In the genomic region with DNA sequence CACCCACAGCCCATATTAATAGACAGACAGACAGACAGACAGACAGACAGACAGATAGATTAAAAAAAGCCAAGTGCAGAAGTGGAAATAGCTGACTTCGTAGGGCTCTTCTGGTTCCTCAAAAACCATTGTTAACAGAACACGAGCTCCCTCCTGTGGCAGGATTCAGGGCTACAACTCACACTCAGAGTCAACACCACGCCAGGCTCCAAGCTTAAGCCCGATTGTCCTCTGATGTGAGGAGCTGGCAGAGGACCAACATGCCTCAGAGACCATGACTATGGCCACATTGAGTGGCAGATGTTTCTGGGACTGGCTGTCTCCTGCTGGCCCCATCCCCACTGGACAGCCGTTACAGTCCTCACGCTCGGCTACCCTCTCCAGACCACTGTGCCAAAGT, we compare ENCODE assay signal across 9 mouse cellular contexts. TPM values are rescaled to one million over a fixed set of nuclear protein-coding genes. Genes with fewer than 3 reads are reported as not detected.
DNase-seq lines count a peak whose midpoint lies in the region; ATAC-seq and TF ChIP-seq lines count a peak whose summit lies in the region.
"Had no signal": no experiment of that assay in that cellular context is flagged by ENCODE, and none has a peak within 500 bp of the region (broad histone marks: within the 10 kb centered on the region; RNA-seq: fewer than 3 reads in every experiment).

No protein-coding gene starts in this region.

- H3K4me1 ChIP-seq in liver, adult 2 months (ENCODE audit: control insufficient read depth, insufficient read depth, low read length) = peaks cover 2% of the 10 kb centered on the region; the same call in 1 of the 2 replicates
- no peaks in the 10 kb centered on the region for H3K4me1 ChIP-seq in liver, embryonic 11.5 days (replicated peaks; ENCODE audit: control insufficient read depth, insufficient read depth, low read length)
- H3K4me1 ChIP-seq in neural tube, embryonic 11.5 days (ENCODE audit: control insufficient read depth, insufficient read depth, low read length) = no peaks in the 10 kb centered on the region

- no peaks in the 10 kb centered on the region for H3K9me3 ChIP-seq in liver, embryonic 11.5 days (ENCODE audit: control insufficient read depth, low read length)
- H3K9me3 ChIP-seq in neural tube, embryonic 11.5 days (ENCODE audit: control insufficient read depth, low read length) = no peaks in the 10 kb centered on the region
- H3K9me3 ChIP-seq: neural tube, embryonic 13.5 days had no signal

- H3K27ac ChIP-seq in liver, adult 2 months (replicated peaks; ENCODE audit: insufficient read depth, low read depth, low read length) = no peak overlapping the region
- no peak overlapping the region for H3K27ac ChIP-seq in liver, embryonic 11.5 days (ENCODE audit: low read depth, low read length)
- no peak overlapping the region for H3K27ac ChIP-seq in neural tube, embryonic 11.5 days (ENCODE audit: low read depth, low read length)
- H3K27ac ChIP-seq: neural tube, embryonic 13.5 days had no signal

- H3K36me3 ChIP-seq in liver, adult 2 months (ENCODE audit: control insufficient read depth, insufficient read depth, low read length) = no peaks in the 10 kb centered on the region
- H3K36me3 ChIP-seq in liver, embryonic 11.5 days (ENCODE audit: control insufficient read depth, insufficient read depth, low read length) = no peaks in the 10 kb centered on the region
- H3K36me3 ChIP-seq in neural tube, embryonic 11.5 days (ENCODE audit: control insufficient read depth, insufficient read depth, low read length) = no peaks in the 10 kb centered on the region

- no peak overlapping the region for H3K4me3 ChIP-seq in liver, adult 2 months (ENCODE audit: insufficient read depth, low read depth, low read length)
- no peak overlapping the region for H3K4me3 ChIP-seq in liver, embryonic 11.5 days (ENCODE audit: low read depth, low read length)
- H3K4me3 ChIP-seq in neural tube, embryonic 11.5 days (ENCODE audit: low read depth, low read length) = no peak overlapping the region
- H3K4me3 ChIP-seq: neural tube, embryonic 13.5 days had no signal

- no peak for ATAC-seq in liver, embryonic 11.5 days (replicated peaks; ENCODE audit: low FRiP score)
- peak; percentile 64 for ATAC-seq in granulocyte monocyte progenitor cell, adult 5-6 weeks (replicated peaks; ENCODE audit: poor library complexity, severe bottlenecking)
- no peak for ATAC-seq in neural tube, embryonic 11.5 days (ENCODE audit: insufficient read depth, low FRiP score, low TSS enrichment)
- ATAC-seq in activated CD4-positive, CD25-positive, alpha-beta regulatory T cell, adult 4 months = no peak

- peaks cover 7% of the 10 kb centered on the region; the same call in 1 of the 2 replicates for H3K27me3 ChIP-seq in liver, adult 2 months (ENCODE audit: control insufficient read depth, insufficient read depth, low read length)
- H3K27me3 ChIP-seq in liver, embryonic 11.5 days (replicated peaks; ENCODE audit: control insufficient read depth, insufficient read depth, low read length) = peaks cover 44% of the 10 kb centered on the region
- H3K27me3 ChIP-seq in neural tube, embryonic 11.5 days (ENCODE audit: control insufficient read depth, insufficient read depth, low read length) = peaks cover 25% of the 10 kb centered on the region

- no peaks in the 10 kb centered on the region for H3K79me2 ChIP-seq in liver, adult 2 months (ENCODE audit: control insufficient read depth, insufficient read depth, low read length)

- H3K4me2 ChIP-seq in liver, embryonic 11.5 days = no peak overlapping the region
- no peak overlapping the region for H3K4me2 ChIP-seq in neural tube, embryonic 11.5 days (ENCODE audit: low read depth)
- H3K4me2 ChIP-seq: neural tube, embryonic 13.5 days had no signal

- no peak for TF ChIP-seq POLR2A in liver, adult 2 months (IDR thresholded peaks at IDR 0.05; ENCODE audit: extremely low read depth, insufficient read depth, low read length)

- WGBS in liver, adult 2 months = 34% methylated on average over 7 of the region's 7 CpGs
- 33% methylated on average over 7 of the region's 7 CpGs for WGBS in liver, embryonic 11.5 days
- 29% methylated on average over 7 of the region's 7 CpGs for WGBS in neural tube, embryonic 11.5 days

- TF ChIP-seq CTCF in liver, adult 2 months (IDR thresholded peaks at IDR 0.05; ENCODE audit: low read depth, low read length) = peak; percentile 64; the same call in 1 of the 2 replicates

- DNase-seq in liver, adult 2 months (ENCODE audit: extremely low read depth, low read depth, low spot score) = peak; percentile 18
- DNase-seq in liver, embryonic 11.5 days (ENCODE audit: low spot score) = no peak
- DNase-seq in ZHBTc4 (ENCODE audit: low read depth, low spot score) = peak; percentile 80
- DNase-seq in cerebellum, postnatal 4 days (ENCODE audit: low spot score in 2 of 2) = peak; percentile 86 to 97
- peak; percentile 82 for DNase-seq in left cerebral cortex, adult 11 months (ENCODE audit: low spot score)
- peak; percentile 82 for DNase-seq in neural tube, embryonic 11.5 days (ENCODE audit: low spot score)

- H3K9ac ChIP-seq in liver, adult 2 months (ENCODE audit: low read depth, low read length) = no peak overlapping the region
- no peak overlapping the region for H3K9ac ChIP-seq in liver, embryonic 11.5 days (ENCODE audit: low read depth, low read length)
- no peak overlapping the region for H3K9ac ChIP-seq in neural tube, embryonic 11.5 days (ENCODE audit: low read length)
- H3K9ac ChIP-seq: neural tube, embryonic 13.5 days had no signal

RNA-seq across cellular contexts. Expression of a gene that starts 7.0 kb away (rescaled TPM):
- total RNA-seq in liver, adult 2 months (2014; rRNA removed) = not detected in 2 replicates
- polyA plus RNA-seq in liver, adult 2 months (2012; rRNA removed) = not detected in 2 replicates
- polyA plus RNA-seq in liver, embryonic 11.5 days (2014; fragmentation: Nextera tagmentation; extraction: Ambion mirVana) = not detected in 2 replicates
- not detected in 2 replicates for total RNA-seq in granulocyte monocyte progenitor cell, adult 5-6 weeks (2014; fragmentation: Nextera tagmentation)
- not detected in 2 replicates for total RNA-seq in granulocyte monocyte progenitor cell, adult 5-6 weeks (2017)
- 0.35 and 0.41 TPM in 2 replicates for polyA plus RNA-seq in neural tube, embryonic 11.5 days (2014; fragmentation: Nextera tagmentation; extraction: Ambion mirVana)
- not detected for polyA plus RNA-seq in activated CD4-positive, CD25-positive, alpha-beta regulatory T cell, adult 4 months (2017; shearing (Covaris generic))

RNA-seq across cellular contexts. Expression of a gene that starts 33.3 kb away (rescaled TPM):
- total RNA-seq in liver, adult 2 months (2014; rRNA removed) = 0.13 TPM in 1 of 2 replicates, not detected in the other
- 0.06 TPM in 1 of 2 replicates, not detected in the other for polyA plus RNA-seq in liver, adult 2 months (2012; rRNA removed)
- 0.81 and 0.88 TPM in 2 replicates for polyA plus RNA-seq in liver, embryonic 11.5 days (2014; fragmentation: Nextera tagmentation; extraction: Ambion mirVana)
- not detected in 2 replicates for total RNA-seq in granulocyte monocyte progenitor cell, adult 5-6 weeks (2014; fragmentation: Nextera tagmentation)
- total RNA-seq in granulocyte monocyte progenitor cell, adult 5-6 weeks (2017) = not detected in 2 replicates
- polyA plus RNA-seq in neural tube, embryonic 11.5 days (2014; fragmentation: Nextera tagmentation; extraction: Ambion mirVana) = 16.0 and 18.1 TPM in 2 replicates
- not detected for polyA plus RNA-seq in activated CD4-positive, CD25-positive, alpha-beta regulatory T cell, adult 4 months (2017; shearing (Covaris generic))

RNA-seq across cellular contexts. Expression of a gene that starts 50.7 kb away (rescaled TPM):
- total RNA-seq in liver, adult 2 months (2014; rRNA removed) = 0.07 and 0.28 TPM in 2 replicates
- 0.13 TPM in 1 of 2 replicates, not detected in the other for polyA plus RNA-seq in liver, adult 2 months (2012; rRNA removed)
- not detected in 2 replicates for polyA plus RNA-seq in liver, embryonic 11.5 days (2014; fragmentation: Nextera tagmentation; extraction: Ambion mirVana)
- not detected in 2 replicates for total RNA-seq in granulocyte monocyte progenitor cell, adult 5-6 weeks (2014; fragmentation: Nextera tagmentation)
- total RNA-seq in granulocyte monocyte progenitor cell, adult 5-6 weeks (2017) = not detected in 2 replicates
- polyA plus RNA-seq in neural tube, embryonic 11.5 days (2014; fragmentation: Nextera tagmentation; extraction: Ambion mirVana) = not detected in 2 replicates
- polyA plus RNA-seq in activated CD4-positive, CD25-positive, alpha-beta regulatory T cell, adult 4 months (2017; shearing (Covaris generic)) = not detected
- polyA plus RNA-seq: neural tube, embryonic 13.5 days had no signal
